Mouse (Mus musculus): ENCODE data around the gene Cpne2.

DNA sequence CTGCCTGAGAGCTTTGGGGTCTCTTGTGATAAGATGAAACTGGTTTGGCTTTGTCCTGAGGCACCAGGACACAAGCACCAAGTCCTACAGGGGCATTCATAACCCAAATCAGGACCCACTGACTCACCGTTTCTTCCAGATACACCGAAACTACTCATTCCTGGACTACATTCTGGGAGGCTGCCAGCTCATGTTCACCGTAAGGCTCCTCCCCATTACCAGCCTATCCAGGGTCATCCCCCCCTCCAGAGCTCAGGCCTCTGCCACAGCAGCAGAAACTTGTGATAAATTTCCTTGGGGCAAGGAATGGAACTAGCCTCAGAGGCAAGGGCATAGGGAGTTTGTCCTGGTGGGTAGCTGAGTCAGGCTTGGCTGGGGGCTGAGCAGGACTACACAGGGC, 24.5 kb downstream of the Cpne2 start:
- TF ChIP-seq CTCF (conservative IDR thresholded peaks at IDR 0.05; ENCODE audit: low read length) (no peak), POU5F1 (IDR thresholded peaks at IDR 0.05; ENCODE audit: borderline replicate concordance, low read length) (no peak)

All from E14TG2a.4 (cell line).